Mouse (Mus musculus) heart, postnatal 0 days (tissue): Measurements from ENCODE around the gene Dpp8. TPM values are rescaled to one million over a fixed set of nuclear protein-coding genes. Genes with fewer than 3 reads are reported as not detected.
"Not testable (repeated sequence)": the region's sequence is repeated elsewhere in the genome, so short reads cannot be mapped to it uniquely, and the experiment has no call there.

ENCODE experiments used
- ATAC-seq: fragments of 200-750 bp; cut with Nextera tagmentation; 2 replicates; pipeline ENCODE4 v1.8.0; 2017; ENCODE audit warnings: low read depth, moderate number of reproducible peaks, moderate library complexity; ENCODE audit not compliant: insufficient read depth
- DNase-seq: peaks from one replicate; pipeline ENCODE4 v3.0.0-alpha.2; 2016; ENCODE audit warnings: low spot score
- H3K27ac ChIP-seq: fragments of 300-500 bp; sonication (generic); 2 replicates; pipeline ENCODE4 v1.5.1; 2014; ENCODE audit warnings: low read depth, mild to moderate bottlenecking
- H3K27me3 ChIP-seq: fragments of 300-500 bp; sonication (generic); 2 replicates; pipeline ENCODE4 v1.6.1; 2014; ENCODE audit warnings: low read length, mixed read lengths; ENCODE audit not compliant: control insufficient read depth, insufficient read depth
- H3K36me3 ChIP-seq: fragments of 300-500 bp; sonication (generic); replicated peaks from 2 replicates; pipeline ENCODE4 v1.6.1; 2014; ENCODE audit warnings: low read length, mixed read lengths; ENCODE audit not compliant: control insufficient read depth, insufficient read depth
- H3K4me1 ChIP-seq: fragments of 300-500 bp; sonication (generic); 2 replicates; pipeline ENCODE4 v1.6.1; 2014; ENCODE audit warnings: antibody characterized with exemption; ENCODE audit not compliant: control insufficient read depth, insufficient read depth
- H3K4me2 ChIP-seq: fragments of 300-500 bp; sonication (generic); 2 replicates; pipeline ENCODE4 v1.6.1; 2014; ENCODE audit warnings: low read depth, mild to moderate bottlenecking, low read length, moderate library complexity
- H3K4me3 ChIP-seq: fragments of 300-500 bp; sonication (generic); 2 replicates; pipeline ENCODE4 v1.5.1; 2014; ENCODE audit warnings: low read depth, low read length
- H3K9ac ChIP-seq: fragments of 300-500 bp; sonication (generic); replicated peaks from 2 replicates; pipeline ENCODE4 v1.6.1; 2014; ENCODE audit warnings: low read depth, low read length, mixed read lengths
- H3K9me3 ChIP-seq: fragments of 300-500 bp; sonication (generic); replicated peaks from 2 replicates; pipeline ENCODE4 v1.6.1; 2016; ENCODE audit warnings: low read length; ENCODE audit not compliant: control insufficient read depth
- CTCF ChIP-seq: IDR thresholded peaks from 2 replicates; pipeline ENCODE4 v1.5.1; 2016; ENCODE audit warnings: antibody characterized with exemption, control low read depth, low read depth
- EP300 ChIP-seq: IDR thresholded peaks from 2 replicates; pipeline ENCODE4 v1.6.1; 2016; ENCODE audit warnings: antibody characterized with exemption, low read depth
- WGBS: fragments of 180-500 bp; shearing (Covaris S2); extraction: QIAGEN DNeasy Blood & Tissue Kit; methylation state at CpG from one replicate; pipeline ENCODE4 v1.1.7; 2014; 5-methylcytosine and 5-hydroxymethylcytosine counted together
- polyA plus RNA-seq: library from polyadenylated mRNA; unstranded; fragments of >200 nt; fragmentation: Nextera tagmentation; extraction: Ambion mirVana; gene quantifications from 2 replicates; pipeline ENCODE4 v1.2.1, GENCODE M21; 2015
- total RNA-seq: library from RNA; depleted of rRNA; stranded (reverse); fragments of >200 nt; gene quantifications from 2 replicates; pipeline ENCODE4 v1.2.3, GENCODE M21; 2014; ENCODE audit warnings: low replicate concordance

Gene Dpp8
- total and polyA plus RNA-seq, 2 experiments from 2014 or later, result 17.5 to 39.4 TPM

GRCm38 (mm10) chr9:64990291-64990690, 41.9 kb upstream of the Dpp8 start:
- Histone ChIP-seq H3K4me2 (no peak overlapping the region), H3K36me3 (peaks cover 62% of the 10 kb centered on the region), H3K9me3 (no peaks in the 10 kb centered on the region), H3K9ac (no peak overlapping the region), H3K27ac (no peak overlapping the region), H3K4me1 (peaks cover 7% of the 10 kb centered on the region; the same call in 1 of the 2 replicates), H3K4me3 (no peak overlapping the region), H3K27me3 (no peaks in the 10 kb centered on the region)
- DNase-seq (no peak), ATAC-seq (no peak)
- TF ChIP-seq EP300 (no peak), CTCF (no peak)
- WGBS, result 42% methylated on average over 7 of the region's 7 CpGs

- not testable (repeated sequence) for H3K27ac ChIP-seq, H3K27me3 ChIP-seq, H3K4me1 ChIP-seq, DNase-seq, H3K4me2 ChIP-seq, H3K4me3 ChIP-seq, H3K9ac ChIP-seq, ATAC-seq, H3K9me3 ChIP-seq
- peaks cover 60% of the 10 kb centered on the region for H3K36me3 ChIP-seq
- peak; percentile 20; the same call in 1 of the 2 replicates for TF ChIP-seq CTCF
- 81% methylated on average over 1 of the region's 1 CpGs for WGBS
These were observed 36.8 kb upstream of the Dpp8 start for GRCm38 (mm10) chr9:64995464-64995863.

DNA sequence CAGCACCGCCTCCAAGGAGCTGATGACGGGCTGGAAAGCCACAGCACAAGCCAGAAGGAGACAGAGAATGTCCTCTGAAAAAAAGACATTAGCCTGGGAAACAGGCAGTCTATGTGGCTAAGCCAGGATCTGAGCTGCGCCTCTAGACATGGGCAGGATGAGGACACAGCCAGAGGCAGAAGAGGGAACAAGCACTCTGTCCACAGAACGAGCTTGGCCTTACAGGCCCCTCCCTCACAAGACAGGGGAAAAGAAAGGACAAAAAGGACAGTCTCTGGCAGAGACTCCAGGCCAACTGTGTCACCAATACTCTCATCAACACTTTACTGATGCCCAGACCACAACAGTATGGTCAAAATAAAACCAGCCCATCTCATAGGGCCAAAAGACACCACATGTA, 30.7 kb upstream of the Dpp8 start:
- no peak for DNase-seq
- Histone ChIP-seq H3K4me2 (no peak overlapping the region), H3K4me3 (no peak overlapping the region), H3K27me3 (no peaks in the 10 kb centered on the region), H3K4me1 (no peaks in the 10 kb centered on the region), H3K9me3 (no peaks in the 10 kb centered on the region), H3K27ac (no peak overlapping the region), H3K9ac (no peak overlapping the region), H3K36me3 (peaks cover 67% of the 10 kb centered on the region)
- ATAC-seq, result no peak
- WGBS, result 55% methylated on average over 4 of the region's 4 CpGs
- no peak for TF ChIP-seq EP300
- no peak for TF ChIP-seq CTCF

GRCm38 (mm10) chr9:65005737-65006136, 26.5 kb upstream of the Dpp8 start:
- Histone ChIP-seq H3K4me3 (no peak overlapping the region), H3K4me2 (no peak overlapping the region), H3K4me1 (no peaks in the 10 kb centered on the region), H3K27ac (no peak overlapping the region), H3K9me3 (no peaks in the 10 kb centered on the region), H3K9ac (no peak overlapping the region), H3K36me3 (peaks cover 38% of the 10 kb centered on the region), H3K27me3 (no peaks in the 10 kb centered on the region)
- ATAC-seq, result no peak
- DNase-seq, result no peak
- 82% methylated on average over 8 of the region's 8 CpGs for WGBS
- no peak for TF ChIP-seq CTCF
- TF ChIP-seq EP300, result no peak

- H3K9ac ChIP-seq, result no peak overlapping the region
- H3K4me2 ChIP-seq, result no peak overlapping the region
- ATAC-seq (no peak), DNase-seq (no peak)
- no peak overlapping the region for H3K27ac ChIP-seq
- H3K9me3 ChIP-seq, result no peaks in the 10 kb centered on the region
- TF ChIP-seq CTCF (no peak), EP300 (no peak)
- no peak overlapping the region for H3K4me3 ChIP-seq
- no peaks in the 10 kb centered on the region for H3K27me3 ChIP-seq
- peaks cover 5% of the 10 kb centered on the region for H3K4me1 ChIP-seq
- 60% methylated on average over 8 of the region's 8 CpGs for WGBS
- H3K36me3 ChIP-seq, result peaks cover 10% of the 10 kb centered on the region
These were observed 21.6 kb upstream of the Dpp8 start for GRCm38 (mm10) chr9:65010632-65011031.

DNA sequence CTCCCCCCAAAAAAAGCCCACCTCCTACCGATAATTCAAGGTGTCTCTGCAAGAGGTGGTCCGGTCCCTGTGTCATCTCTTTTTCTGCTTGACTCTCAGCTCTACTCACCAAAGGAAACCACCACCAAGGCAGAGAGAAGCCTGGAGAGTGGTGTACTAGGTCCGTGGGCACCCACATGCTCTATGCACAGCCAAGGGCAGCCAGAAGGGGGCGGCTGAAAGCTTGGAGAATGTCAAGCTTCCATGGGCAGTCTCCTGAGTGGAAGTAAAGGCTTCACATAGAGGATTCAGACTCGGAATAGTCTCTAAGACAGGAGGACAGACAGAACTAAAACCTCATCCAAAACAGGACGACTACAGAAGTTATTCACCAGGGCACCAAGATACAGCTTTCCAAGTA, 20.9 kb upstream of the Dpp8 start:
- 45% methylated on average over 6 of the region's 6 CpGs for WGBS
- TF ChIP-seq CTCF (peak; percentile 40), EP300 (no peak)
- H3K4me1 ChIP-seq, result peaks cover 9% of the 10 kb centered on the region
- ATAC-seq (0 out of 2 replicates have a peak, but pooled peaks have one; percentile 33), DNase-seq (no peak)
- no peak overlapping the region for H3K27ac ChIP-seq
- no peak overlapping the region for H3K4me3 ChIP-seq
- no peaks in the 10 kb centered on the region for H3K9me3 ChIP-seq
- H3K9ac ChIP-seq, result no peak overlapping the region
- no peak overlapping the region for H3K4me2 ChIP-seq
- H3K27me3 ChIP-seq, result no peaks in the 10 kb centered on the region
- peaks cover 4% of the 10 kb centered on the region; the same call in 1 of the 2 replicates for H3K36me3 ChIP-seq
